ENCODE assay signal across 27 mouse cellular contexts in genomic region chr1:54552621-54553020, GRCm38 (mm10). TPM values are rescaled to one million over a fixed set of nuclear protein-coding genes. Genes with fewer than 3 reads are reported as not detected.
"Had no signal": no experiment of that assay in that cellular context is flagged by ENCODE, and none has a peak within 500 bp of the region (broad histone marks: within the 10 kb centered on the region; RNA-seq: fewer than 3 reads in every experiment).

No protein-coding gene starts in this region.

- H3K9ac ChIP-seq: embryonic facial prominence, embryonic 12.5 days; embryonic facial prominence, embryonic 13.5 days; embryonic facial prominence, embryonic 15.5 days; forebrain, embryonic 12.5 days; forebrain, embryonic 13.5 days; forebrain, embryonic 15.5 days; forebrain, postnatal 0 days had no signal

- H3K4me1 ChIP-seq: embryonic facial prominence, embryonic 12.5 days had no signal

- ATAC-seq: forebrain, embryonic 13.5 days; forebrain, embryonic 14.5 days; forebrain, embryonic 15.5 days; forebrain, embryonic 16.5 days; forebrain, postnatal 0 days had no signal

- H3K4me2 ChIP-seq: embryonic facial prominence, embryonic 12.5 days; embryonic facial prominence, embryonic 13.5 days; embryonic facial prominence, embryonic 15.5 days; forebrain, embryonic 12.5 days; forebrain, embryonic 13.5 days; forebrain, embryonic 15.5 days had no signal

- H3K36me3 ChIP-seq: embryonic facial prominence, embryonic 10.5 days; embryonic facial prominence, embryonic 12.5 days had no signal

- DNase-seq: cerebellum, adult 8-10 months; cerebellum, adult 9-10 months; cerebellum, adult 9-11 months; cerebellum, postnatal 10 days; cerebellum, postnatal 14 days; cerebellum, postnatal 25 days; cerebellum, postnatal 36 days; embryo, embryonic 11 days; forebrain, postnatal 0 days; gastrocnemius, adult 2 months; gastrocnemius, postnatal 10 days; gastrocnemius, postnatal 14 days; gastrocnemius, postnatal 25 days; gastrocnemius, postnatal 36 days; heart, adult 18-20 months; heart, adult 2 months had no signal

- H3K27me3 ChIP-seq: embryonic facial prominence, embryonic 12.5 days; embryonic facial prominence, embryonic 13.5 days; embryonic facial prominence, embryonic 15.5 days; forebrain, embryonic 12.5 days; forebrain, embryonic 13.5 days; forebrain, embryonic 15.5 days had no signal

- H3K4me3 ChIP-seq: embryonic facial prominence, embryonic 10.5 days; embryonic facial prominence, embryonic 12.5 days; embryonic facial prominence, embryonic 13.5 days; embryonic facial prominence, embryonic 15.5 days; erythroblast, embryonic 14.5 days; forebrain, embryonic 10.5 days; forebrain, embryonic 12.5 days; forebrain, embryonic 13.5 days; forebrain, embryonic 15.5 days; gastrocnemius, adult 2 months; heart, adult 2 months had no signal

- H3K27ac ChIP-seq: embryonic facial prominence, embryonic 10.5 days; embryonic facial prominence, embryonic 12.5 days; embryonic facial prominence, embryonic 13.5 days; embryonic facial prominence, embryonic 15.5 days; forebrain, embryonic 10.5 days; forebrain, embryonic 12.5 days; forebrain, embryonic 13.5 days; forebrain, embryonic 15.5 days; gastrocnemius, adult 2 months; heart, adult 2 months had no signal

- H3K9me3 ChIP-seq: embryonic facial prominence, embryonic 10.5 days; embryonic facial prominence, embryonic 12.5 days; embryonic facial prominence, embryonic 13.5 days; embryonic facial prominence, embryonic 15.5 days; forebrain, embryonic 10.5 days; forebrain, embryonic 12.5 days; forebrain, embryonic 13.5 days; forebrain, embryonic 15.5 days had no signal

RNA-seq across cellular contexts. Expression of gene Pgap1, which starts 4.9 kb away (rescaled TPM):
- polyA plus RNA-seq: erythroblast, embryonic 14.5 days had no signal
